Mouse (Mus musculus): ENCODE data around the gene Arfgef3. TPM values are rescaled to one million over a fixed set of nuclear protein-coding genes. Genes with fewer than 3 reads are reported as not detected.
A peak's percentile ranks its signal among the peaks of the same experiment; 100 is the strongest.

The Arfgef3 gene
- polyA plus RNA-seq (2014; fragmentation: Nextera tagmentation; extraction: Ambion mirVana) = 2.8 and 4.7 TPM in 2 replicates

- Histone ChIP-seq H3K4me2 (ENCODE audit: low read length) (peak within 1 kb of the TSS; percentile 70), H3K27ac (ENCODE audit: low read depth, low read length) (peak within 1 kb of the TSS; percentile 59), H3K9me3 (replicated peaks; ENCODE audit: control insufficient read depth, low read length) (no peaks in the 10 kb centered on the region), H3K4me3 (ENCODE audit: low read depth, low read length) (peak within 1 kb of the TSS; percentile 54), H3K9ac (ENCODE audit: low read length) (peak within 1 kb of the TSS; percentile 68), H3K4me1 (ENCODE audit: control insufficient read depth, insufficient read depth, low read length) (0 out of 2 replicates have a peak, but pooled peaks cover 3% of the 10 kb centered on the region), H3K36me3 (ENCODE audit: control insufficient read depth, insufficient read depth, low read length) (no peaks in the 10 kb centered on the region), H3K27me3 (replicated peaks; ENCODE audit: control insufficient read depth, insufficient read depth, low read length) (no peaks in the 10 kb centered on the region)
- ATAC-seq (peak; percentile 89), DNase-seq (ENCODE audit: low spot score) (peak; percentile 71)
- 1% methylated on average over 50 of the region's 50 CpGs for WGBS
These were observed at the start of gene Arfgef3 for GRCm38 (mm10) chr10:18743286-18744142. Gene Arfgef3 (minus strand): TSS chr10:18743949.

GRCm38 (mm10) chr10:18790063-18790462 is 46.3 kb upstream of the Arfgef3 start:
- Histone ChIP-seq H3K4me1 (ENCODE audit: control insufficient read depth, insufficient read depth, low read length) (no peaks in the 10 kb centered on the region), H3K27ac (ENCODE audit: low read depth, low read length) (no peak overlapping the region), H3K9me3 (replicated peaks; ENCODE audit: control insufficient read depth, low read length) (no peaks in the 10 kb centered on the region), H3K4me3 (ENCODE audit: low read depth, low read length) (no peak overlapping the region), H3K4me2 (ENCODE audit: low read length) (no peak overlapping the region), H3K27me3 (replicated peaks; ENCODE audit: control insufficient read depth, insufficient read depth, low read length) (no peaks in the 10 kb centered on the region), H3K9ac (ENCODE audit: low read length) (no peak overlapping the region), H3K36me3 (ENCODE audit: control insufficient read depth, insufficient read depth, low read length) (no peaks in the 10 kb centered on the region)
- DNase-seq (ENCODE audit: low spot score) (no peak), ATAC-seq (no peak)
- 93% methylated on average over 4 of the region's 4 CpGs for WGBS

- no peak overlapping the region for H3K27ac ChIP-seq (ENCODE audit: low read depth, low read length)
- no peak overlapping the region for H3K4me3 ChIP-seq (ENCODE audit: low read depth, low read length)
- ATAC-seq (no peak), DNase-seq (ENCODE audit: low spot score) (no peak)
- no peaks in the 10 kb centered on the region for H3K9me3 ChIP-seq (replicated peaks; ENCODE audit: control insufficient read depth, low read length)
- no peak overlapping the region for H3K9ac ChIP-seq (ENCODE audit: low read length)
- no peaks in the 10 kb centered on the region for H3K27me3 ChIP-seq (replicated peaks; ENCODE audit: control insufficient read depth, insufficient read depth, low read length)
- 71% methylated on average over 1 of the region's 1 CpGs for WGBS
- H3K36me3 ChIP-seq (ENCODE audit: control insufficient read depth, insufficient read depth, low read length) = no peaks in the 10 kb centered on the region
- H3K4me2 ChIP-seq (ENCODE audit: low read length) = no peak overlapping the region
- H3K4me1 ChIP-seq (ENCODE audit: control insufficient read depth, insufficient read depth, low read length) = no peaks in the 10 kb centered on the region
These were observed 44.9 kb upstream of the Arfgef3 start for GRCm38 (mm10) chr10:18788601-18789000.

GRCm38 (mm10) chr10:18786693-18787092 is 42.9 kb upstream of the Arfgef3 start, which contains the start of gene Gm4922:
Gene Gm4922 (minus strand): TSS chr10:18786793.
- no peak for ATAC-seq
- no peak within 1 kb of the TSS for H3K4me3 ChIP-seq (ENCODE audit: low read depth, low read length)
- H3K27ac ChIP-seq (ENCODE audit: low read depth, low read length) = no peak within 1 kb of the TSS
- WGBS = 97% methylated on average over 1 of the region's 1 CpGs
- no peak within 1 kb of the TSS for H3K4me2 ChIP-seq (ENCODE audit: low read length)
- H3K4me1 ChIP-seq (ENCODE audit: control insufficient read depth, insufficient read depth, low read length) = no peaks in the 10 kb centered on the region
- no peaks in the 10 kb centered on the region for H3K27me3 ChIP-seq (replicated peaks; ENCODE audit: control insufficient read depth, insufficient read depth, low read length)
- H3K36me3 ChIP-seq (ENCODE audit: control insufficient read depth, insufficient read depth, low read length) = no peaks in the 10 kb centered on the region
- no peaks in the 10 kb centered on the region for H3K9me3 ChIP-seq (replicated peaks; ENCODE audit: control insufficient read depth, low read length)
- no peak for DNase-seq (ENCODE audit: low spot score)
- no peak within 1 kb of the TSS for H3K9ac ChIP-seq (ENCODE audit: low read length)

- Histone ChIP-seq H3K36me3 (ENCODE audit: control insufficient read depth, insufficient read depth, low read length) (no peaks in the 10 kb centered on the region), H3K9ac (ENCODE audit: low read length) (no peak overlapping the region), H3K4me2 (ENCODE audit: low read length) (no peak overlapping the region), H3K27ac (ENCODE audit: low read depth, low read length) (no peak overlapping the region), H3K4me1 (ENCODE audit: control insufficient read depth, insufficient read depth, low read length) (no peaks in the 10 kb centered on the region; the same call in 1 of the 2 replicates), H3K4me3 (ENCODE audit: low read depth, low read length) (no peak overlapping the region), H3K27me3 (replicated peaks; ENCODE audit: control insufficient read depth, insufficient read depth, low read length) (no peaks in the 10 kb centered on the region), H3K9me3 (replicated peaks; ENCODE audit: control insufficient read depth, low read length) (no peaks in the 10 kb centered on the region)
- ATAC-seq (no peak), DNase-seq (ENCODE audit: low spot score) (no peak)
- WGBS = 24% methylated on average over 3 of the region's 3 CpGs
These were observed 33.8 kb upstream of the Arfgef3 start for GRCm38 (mm10) chr10:18777546-18777945.

GRCm38 (mm10) chr10:18772537-18773179 is 28.9 kb upstream of the Arfgef3 start:
- Histone ChIP-seq H3K36me3 (ENCODE audit: control insufficient read depth, insufficient read depth, low read length) (no peaks in the 10 kb centered on the region), H3K27me3 (replicated peaks; ENCODE audit: control insufficient read depth, insufficient read depth, low read length) (no peaks in the 10 kb centered on the region), H3K4me1 (ENCODE audit: control insufficient read depth, insufficient read depth, low read length) (no peaks in the 10 kb centered on the region; the same call in 1 of the 2 replicates), H3K4me2 (ENCODE audit: low read length) (no peak overlapping the region), H3K9ac (ENCODE audit: low read length) (no peak overlapping the region), H3K27ac (ENCODE audit: low read depth, low read length) (no peak overlapping the region), H3K4me3 (ENCODE audit: low read depth, low read length) (no peak overlapping the region), H3K9me3 (replicated peaks; ENCODE audit: control insufficient read depth, low read length) (no peaks in the 10 kb centered on the region)
- peak; percentile 54; the same call in 1 of the 2 replicates for ATAC-seq
- WGBS = 49% methylated on average over 4 of the region's 4 CpGs
- DNase-seq (ENCODE audit: low spot score) = peak; percentile 62

GRCm38 (mm10) chr10:18769909-18770308 is 26.2 kb upstream of the Arfgef3 start:
- H3K27me3 ChIP-seq (replicated peaks; ENCODE audit: control insufficient read depth, insufficient read depth, low read length) = no peaks in the 10 kb centered on the region
- H3K36me3 ChIP-seq (ENCODE audit: control insufficient read depth, insufficient read depth, low read length) = no peaks in the 10 kb centered on the region
- no peak for ATAC-seq
- no peak overlapping the region for H3K4me2 ChIP-seq (ENCODE audit: low read length)
- no peak for DNase-seq (ENCODE audit: low spot score)
- no peak overlapping the region for H3K4me3 ChIP-seq (ENCODE audit: low read depth, low read length)
- no peak overlapping the region for H3K9ac ChIP-seq (ENCODE audit: low read length)
- no peaks in the 10 kb centered on the region; the same call in 1 of the 2 replicates for H3K9me3 ChIP-seq (replicated peaks; ENCODE audit: control insufficient read depth, low read length)
- WGBS = 59% methylated on average over 5 of the region's 5 CpGs
- H3K27ac ChIP-seq (ENCODE audit: low read depth, low read length) = no peak overlapping the region
- H3K4me1 ChIP-seq (ENCODE audit: control insufficient read depth, insufficient read depth, low read length) = no peaks in the 10 kb centered on the region

GRCm38 (mm10) chr10:18760241-18760640 is 16.5 kb upstream of the Arfgef3 start:
- Histone ChIP-seq H3K9ac (ENCODE audit: low read length) (no peak overlapping the region), H3K4me1 (ENCODE audit: control insufficient read depth, insufficient read depth, low read length) (no peaks in the 10 kb centered on the region), H3K27ac (ENCODE audit: low read depth, low read length) (no peak overlapping the region), H3K9me3 (replicated peaks; ENCODE audit: control insufficient read depth, low read length) (no peaks in the 10 kb centered on the region; the same call in 1 of the 2 replicates), H3K36me3 (ENCODE audit: control insufficient read depth, insufficient read depth, low read length) (no peaks in the 10 kb centered on the region), H3K4me2 (ENCODE audit: low read length) (no peak overlapping the region), H3K27me3 (replicated peaks; ENCODE audit: control insufficient read depth, insufficient read depth, low read length) (no peaks in the 10 kb centered on the region), H3K4me3 (ENCODE audit: low read depth, low read length) (no peak overlapping the region)
- WGBS = 38% methylated on average over 2 of the region's 2 CpGs
- no peak for ATAC-seq
- DNase-seq (ENCODE audit: low spot score) = peak; percentile 46

GRCm38 (mm10) chr10:18750057-18750456 is 6.3 kb upstream of the Arfgef3 start:
- 66% methylated on average over 4 of the region's 4 CpGs for WGBS
- no peaks in the 10 kb centered on the region for H3K27me3 ChIP-seq (replicated peaks; ENCODE audit: control insufficient read depth, insufficient read depth, low read length)
- no peaks in the 10 kb centered on the region for H3K36me3 ChIP-seq (ENCODE audit: control insufficient read depth, insufficient read depth, low read length)
- no peaks in the 10 kb centered on the region for H3K9me3 ChIP-seq (replicated peaks; ENCODE audit: control insufficient read depth, low read length)
- H3K9ac ChIP-seq (ENCODE audit: low read length) = no peak overlapping the region
- H3K4me3 ChIP-seq (ENCODE audit: low read depth, low read length) = no peak overlapping the region
- ATAC-seq = no peak
- no peak overlapping the region for H3K4me2 ChIP-seq (ENCODE audit: low read length)
- DNase-seq (ENCODE audit: low spot score) = no peak
- no peak overlapping the region for H3K27ac ChIP-seq (ENCODE audit: low read depth, low read length)
- H3K4me1 ChIP-seq (ENCODE audit: control insufficient read depth, insufficient read depth, low read length) = no peaks in the 10 kb centered on the region

Measured in forebrain, embryonic 14.5 days (tissue).